Comparison of ENCODE assay signal across 15 mouse cellular contexts in the genomic region with DNA sequence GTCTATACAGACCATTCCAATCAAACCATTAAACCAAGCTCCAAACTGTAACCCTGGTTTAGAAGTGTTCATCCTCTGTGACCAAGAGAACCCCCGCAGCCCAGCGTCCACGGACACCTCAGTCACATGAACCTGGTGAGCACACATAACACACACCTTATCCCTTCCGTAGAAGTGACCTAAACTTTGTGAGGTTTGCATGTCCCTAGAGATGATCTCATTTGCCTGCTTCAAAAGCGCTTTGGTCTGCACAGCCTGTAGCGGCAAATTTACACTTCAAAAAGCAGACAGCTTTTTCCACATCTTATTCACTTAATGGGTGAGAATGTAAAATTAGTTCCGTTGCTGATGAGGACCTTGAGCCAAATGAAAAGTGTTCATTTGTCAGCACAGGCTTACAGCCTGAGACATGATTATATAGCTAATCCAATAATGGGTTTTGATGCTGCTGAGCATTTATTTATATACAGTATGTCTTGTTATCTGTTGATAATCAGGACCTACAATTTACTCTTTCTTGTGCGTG.
"Had no signal": no experiment of that assay in that cellular context is flagged by ENCODE, and none has a peak within 500 bp of the region (broad histone marks: within the 10 kb centered on the region; RNA-seq: fewer than 3 reads in every experiment).

No protein-coding gene starts in this region.

- H3K36me3 ChIP-seq: limb, embryonic 12.5 days; limb, embryonic 15.5 days had no signal

- H3K9me3 ChIP-seq: limb, embryonic 12.5 days; limb, embryonic 15.5 days had no signal

- H3K27ac ChIP-seq: limb, embryonic 12.5 days; limb, embryonic 15.5 days; liver, embryonic 14.5 days; macrophage had no signal

- H3K9ac ChIP-seq: limb, embryonic 12.5 days; limb, embryonic 15.5 days; liver, embryonic 14.5 days; liver, postnatal 0 days; lung, embryonic 14.5 days had no signal

- H3K4me3 ChIP-seq: limb, embryonic 12.5 days; limb, embryonic 15.5 days had no signal

- H3K4me1 ChIP-seq: limb, embryonic 12.5 days had no signal

- ATAC-seq: intestine, embryonic 16.5 days; liver, postnatal 0 days; lung, postnatal 0 days had no signal

- H3K27me3 ChIP-seq: limb, embryonic 12.5 days; limb, embryonic 15.5 days had no signal

- H3K4me2 ChIP-seq: limb, embryonic 12.5 days; limb, embryonic 15.5 days; liver, embryonic 11.5 days; lung, embryonic 14.5 days had no signal

- DNase-seq: kidney, adult 18-20 months; kidney, adult 9 months; kidney, postnatal 14 days; kidney, postnatal 4 days; left cerebral cortex, postnatal 4 days; liver, postnatal 0 days; lung, embryonic 14.5 days; thymus, postnatal 25 days had no signal
